Mouse (Mus musculus) ovary, postnatal 10 days (tissue): ENCODE measurements around the gene Mrpl51.

Experiments used
- DNase-seq: peaks from one replicate; pipeline ENCODE4 v3.0.0; 2022; ENCODE audit warnings: low spot score

Gene Mrpl51

GRCm38 (mm10) chr6:125232516-125232915 lies 40.9 kb downstream of the Mrpl51 start:
- DNase-seq: no peak

GRCm38 (mm10) chr6:125233816-125234519 lies 42.4 kb downstream of the Mrpl51 start:
- DNase-seq: no peak

DNA sequence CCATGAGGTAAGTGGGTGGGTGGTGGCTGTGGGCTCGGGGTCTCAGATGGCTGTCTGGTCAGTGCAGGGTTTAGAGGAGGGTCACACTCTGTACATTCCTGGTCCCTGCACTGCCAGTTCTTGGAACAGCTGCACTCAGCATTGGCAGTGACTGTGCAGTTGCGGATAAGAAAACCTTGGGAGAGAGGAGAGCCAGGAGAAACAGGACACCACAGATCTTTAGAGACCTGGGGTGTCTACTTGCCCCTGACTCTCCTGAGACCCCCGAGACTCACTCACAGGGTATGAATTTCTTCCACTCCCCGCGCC lies 42.9 kb downstream of the Mrpl51 start:
- DNase-seq: no peak

- no peak for DNase-seq
Observed at GRCm38 (mm10) chr6:125236341-125236740, 44.7 kb downstream of the Mrpl51 start.

- no peak for DNase-seq
Observed at GRCm38 (mm10) chr6:125236782-125237181, 45.2 kb downstream of the Mrpl51 start, which contains the start of gene Cd27. Cd27 (minus strand) TSS chr6:125237010.

DNA sequence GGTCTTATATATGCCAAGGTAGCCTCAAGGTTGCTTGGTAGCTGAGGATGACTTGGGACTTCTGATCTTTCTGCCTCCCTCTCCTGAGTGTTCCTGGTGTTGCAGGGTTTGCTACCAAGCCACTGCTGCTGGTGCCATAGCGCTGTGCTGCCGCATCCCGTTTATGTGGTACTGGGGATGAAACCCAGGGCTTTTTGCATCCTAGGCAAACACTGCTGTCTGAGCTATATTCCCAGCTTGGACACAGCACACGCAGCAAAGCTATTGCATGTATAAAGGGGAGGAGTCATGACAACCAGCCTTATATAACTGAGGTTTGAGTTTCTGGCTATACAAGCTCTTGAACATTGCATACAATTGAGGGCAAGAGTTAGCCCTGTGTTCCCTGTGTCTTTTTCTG lies 45.8 kb downstream of the Mrpl51 start:
- DNase-seq: no peak

GRCm38 (mm10) chr6:125238396-125238795 lies 46.8 kb downstream of the Mrpl51 start:
- DNase-seq: no peak

GRCm38 (mm10) chr6:125239547-125239946 lies 47.9 kb downstream of the Mrpl51 start:
- DNase-seq: no peak

- no peak for DNase-seq
Observed at GRCm38 (mm10) chr6:125240617-125241016, 49.0 kb downstream of the Mrpl51 start.

- DNase-seq: no peak
Observed at GRCm38 (mm10) chr6:125241566-125241965, 50.0 kb downstream of the Mrpl51 start.

GRCm38 (mm10) chr6:125244551-125244950 lies 53.0 kb downstream of the Mrpl51 start:
- DNase-seq: no peak
